Mouse (Mus musculus): ENCODE measurements around the gene Klhl15. TPM values are rescaled to one million over a fixed set of nuclear protein-coding genes. Genes with fewer than 3 reads are reported as not detected.

The Klhl15 gene
- polyA plus RNA-seq, 1 experiment from 2014 or later = 3.5 TPM

GRCm38 (mm10) chrX:94233936-94234531 lies 365 bp upstream of the Klhl15 start:
- peak overlapping the region; percentile 81 for H3K4me2 ChIP-seq (ENCODE audit: low read depth, low read length)
- H3K9me3 ChIP-seq (replicated peaks; ENCODE audit: control insufficient read depth, low read length) = no peaks in the 10 kb centered on the region
- no peaks in the 10 kb centered on the region for H3K36me3 ChIP-seq (ENCODE audit: control insufficient read depth, insufficient read depth)
- no peaks in the 10 kb centered on the region; the same call in 1 of the 2 replicates for H3K4me1 ChIP-seq (ENCODE audit: control insufficient read depth, low read depth, low read length)
- H3K9ac ChIP-seq (ENCODE audit: low read depth, low read length) = peak overlapping the region; percentile 78
- H3K4me3 ChIP-seq (ENCODE audit: low read depth, low read length) = peak overlapping the region; percentile 77
- peak overlapping the region; percentile 88 for H3K27ac ChIP-seq (ENCODE audit: low read length)
- peaks cover 11% of the 10 kb centered on the region for H3K27me3 ChIP-seq (ENCODE audit: control insufficient read depth, insufficient read depth, low read depth, low read length)
- 15% methylated on average over 25 of the region's 25 CpGs for WGBS (ENCODE audit: insufficient replicate concordance)
- peak; percentile 47 for ATAC-seq (ENCODE audit: low read depth)

GRCm38 (mm10) chrX:94235190-94235555 lies 774 bp downstream of the Klhl15 start:
- peak overlapping the region; percentile 77 for H3K4me3 ChIP-seq (ENCODE audit: low read depth, low read length)
- 18% methylated on average over 35 of the region's 35 CpGs for WGBS (ENCODE audit: insufficient replicate concordance)
- H3K4me1 ChIP-seq (ENCODE audit: control insufficient read depth, low read depth, low read length) = no peaks in the 10 kb centered on the region; the same call in 1 of the 2 replicates
- H3K9me3 ChIP-seq (replicated peaks; ENCODE audit: control insufficient read depth, low read length) = no peaks in the 10 kb centered on the region
- ATAC-seq (ENCODE audit: low read depth) = no peak
- H3K9ac ChIP-seq (ENCODE audit: low read depth, low read length) = peak overlapping the region; percentile 78
- H3K36me3 ChIP-seq (ENCODE audit: control insufficient read depth, insufficient read depth) = no peaks in the 10 kb centered on the region
- peak overlapping the region; percentile 88 for H3K27ac ChIP-seq (ENCODE audit: low read length)
- peak overlapping the region; percentile 81 for H3K4me2 ChIP-seq (ENCODE audit: low read depth, low read length)
- H3K27me3 ChIP-seq (ENCODE audit: control insufficient read depth, insufficient read depth, low read depth, low read length) = peaks cover 11% of the 10 kb centered on the region

GRCm38 (mm10) chrX:94235601-94236000 lies 1.2 kb downstream of the Klhl15 start:
- Histone ChIP-seq H3K4me1 (ENCODE audit: control insufficient read depth, low read depth, low read length) (no peaks in the 10 kb centered on the region; the same call in 1 of the 2 replicates), H3K27me3 (ENCODE audit: control insufficient read depth, insufficient read depth, low read depth, low read length) (peaks cover 11% of the 10 kb centered on the region), H3K4me2 (ENCODE audit: low read depth, low read length) (peak overlapping the region; percentile 81), H3K4me3 (ENCODE audit: low read depth, low read length) (peak overlapping the region; percentile 77), H3K27ac (ENCODE audit: low read length) (no peak overlapping the region), H3K36me3 (ENCODE audit: control insufficient read depth, insufficient read depth) (no peaks in the 10 kb centered on the region), H3K9ac (ENCODE audit: low read depth, low read length) (peak overlapping the region; percentile 78), H3K9me3 (replicated peaks; ENCODE audit: control insufficient read depth, low read length) (no peaks in the 10 kb centered on the region)
- no peak for ATAC-seq (ENCODE audit: low read depth)
- WGBS (ENCODE audit: insufficient replicate concordance) = 20% methylated on average over 12 of the region's 12 CpGs

GRCm38 (mm10) chrX:94288923-94289322 lies 54.5 kb downstream of the Klhl15 start:
- H3K4me2 ChIP-seq (ENCODE audit: low read depth, low read length) = no peak overlapping the region
- WGBS (ENCODE audit: insufficient replicate concordance) = 5% methylated on average over 2 of the region's 2 CpGs

GRCm38 (mm10) chrX:94302928-94303327 lies 68.5 kb downstream of the Klhl15 start:
- H3K27ac ChIP-seq (ENCODE audit: low read length) = no peak overlapping the region
- 37% methylated on average over 2 of the region's 2 CpGs for WGBS (ENCODE audit: insufficient replicate concordance)
- ATAC-seq (ENCODE audit: low read depth) = no peak
- no peaks in the 10 kb centered on the region for H3K4me1 ChIP-seq (ENCODE audit: control insufficient read depth, low read depth, low read length)
- no peak overlapping the region for H3K4me2 ChIP-seq (ENCODE audit: low read depth, low read length)
- H3K27me3 ChIP-seq (ENCODE audit: control insufficient read depth, insufficient read depth, low read depth, low read length) = peaks cover 9% of the 10 kb centered on the region
- H3K4me3 ChIP-seq (ENCODE audit: low read depth, low read length) = no peak overlapping the region
- H3K9me3 ChIP-seq (replicated peaks; ENCODE audit: control insufficient read depth, low read length) = no peaks in the 10 kb centered on the region
- H3K9ac ChIP-seq (ENCODE audit: low read depth, low read length) = no peak overlapping the region
- no peaks in the 10 kb centered on the region for H3K36me3 ChIP-seq (ENCODE audit: control insufficient read depth, insufficient read depth)

More at GRCm38 (mm10) chrX:94288923-94289322, 54.5 kb downstream of the Klhl15 start:
- ATAC-seq (ENCODE audit: low read depth) = no peak
- H3K36me3 ChIP-seq (ENCODE audit: control insufficient read depth, insufficient read depth) = no peaks in the 10 kb centered on the region
- no peak overlapping the region for H3K4me3 ChIP-seq (ENCODE audit: low read depth, low read length)
- no peaks in the 10 kb centered on the region for H3K9me3 ChIP-seq (replicated peaks; ENCODE audit: control insufficient read depth, low read length)
- H3K27me3 ChIP-seq (ENCODE audit: control insufficient read depth, insufficient read depth, low read depth, low read length) = peaks cover 8% of the 10 kb centered on the region
- no peaks in the 10 kb centered on the region for H3K4me1 ChIP-seq (ENCODE audit: control insufficient read depth, low read depth, low read length)
- H3K9ac ChIP-seq (ENCODE audit: low read depth, low read length) = no peak overlapping the region
- H3K27ac ChIP-seq (ENCODE audit: low read length) = no peak overlapping the region

- Histone ChIP-seq H3K36me3 (ENCODE audit: control insufficient read depth, insufficient read depth) (no peaks in the 10 kb centered on the region), H3K4me3 (ENCODE audit: low read depth, low read length) (no peak overlapping the region), H3K27ac (ENCODE audit: low read length) (no peak overlapping the region), H3K27me3 (ENCODE audit: control insufficient read depth, insufficient read depth, low read depth, low read length) (no peaks in the 10 kb centered on the region; the same call in none of the 2 replicates), H3K4me2 (ENCODE audit: low read depth, low read length) (no peak overlapping the region), H3K9ac (ENCODE audit: low read depth, low read length) (no peak overlapping the region), H3K4me1 (ENCODE audit: control insufficient read depth, low read depth, low read length) (no peaks in the 10 kb centered on the region), H3K9me3 (replicated peaks; ENCODE audit: control insufficient read depth, low read length) (no peaks in the 10 kb centered on the region)
- ATAC-seq (ENCODE audit: low read depth) = no peak
- WGBS (ENCODE audit: insufficient replicate concordance) = 68% methylated on average over 11 of the region's 11 CpGs
These were observed 86.9 kb downstream of the Klhl15 start for GRCm38 (mm10) chrX:94321036-94321902.

Small RNAs within 50 kb of the gene (microRNA-seq; reads per million reads assigned to microRNA genes)
- 0.74 reads per million for gene Mir7673

Other genes starting within 250 kb of the Klhl15 start
- gene Zfx, start 110.9 kb upstream of the Klhl15 start, polyA plus RNA-seq (2015; fragmentation: Nextera tagmentation; extraction: Ambion mirVana) = 12.7 TPM in 2 replicates
- 35.0 and 37.6 TPM in 2 replicates for gene Eif2s3x, start 21.7 kb upstream of the Klhl15 start, polyA plus RNA-seq (2015; fragmentation: Nextera tagmentation; extraction: Ambion mirVana)
- gene Fam90a1b, start 132.2 kb downstream of the Klhl15 start, polyA plus RNA-seq (2015; fragmentation: Nextera tagmentation; extraction: Ambion mirVana) = not detected in 2 replicates
- gene Apoo, start 132.5 kb downstream of the Klhl15 start, polyA plus RNA-seq (2015; fragmentation: Nextera tagmentation; extraction: Ambion mirVana) = 40.5 and 45.1 TPM in 2 replicates